Mouse (Mus musculus) ES-E14 (cell line): ENCODE measurements around the gene Slc24a2. TPM values are rescaled to one million over a fixed set of nuclear protein-coding genes. Genes with fewer than 3 reads are reported as not detected.

Experiments used
- DNase-seq: peaks from one replicate; pipeline ENCODE4 v3.0.0-alpha.2; 2013; ENCODE audit warnings: low read depth, low spot score
- H3K27ac ChIP-seq: 2 replicates; pipeline ENCODE4 v1.5.1; 2012; ENCODE audit warnings: low read depth, mild to moderate bottlenecking, low read length, moderate library complexity, mixed read lengths; ENCODE audit not compliant: poor library complexity, insufficient read depth, severe bottlenecking
- H3K36me3 ChIP-seq: 2 replicates; pipeline ENCODE4 v1.6.1; 2012; ENCODE audit warnings: mild to moderate bottlenecking, low read length, moderate library complexity, mixed read lengths; ENCODE audit not compliant: control insufficient read depth, poor library complexity, insufficient read depth, severe bottlenecking
- H3K4me1 ChIP-seq, 2 experiments: fragments of 150-350 bp in 1 of 2; sonication (generic) in 1 of 2; 2 replicates each; pipeline ENCODE4 v1.6.1; 2012; ENCODE audit warnings: low read length in 2 of 2, mild to moderate bottlenecking in 1 of 2, mixed read lengths in 1 of 2; ENCODE audit not compliant: control insufficient read depth in 2 of 2, insufficient read depth in 2 of 2, poor library complexity in 1 of 2
- H3K4me3 ChIP-seq, 2 experiments: fragments of 150-350 bp in 1 of 2; sonication (generic) in 1 of 2; 2 replicates each; pipeline ENCODE4 v1.5.1; 2012; ENCODE audit warnings: low read length in 2 of 2, low read depth in 1 of 2, mild to moderate bottlenecking in 1 of 2, mixed read lengths in 1 of 2; ENCODE audit not compliant: insufficient read depth in 1 of 2, poor library complexity in 1 of 2, severe bottlenecking in 1 of 2
- H3K9ac ChIP-seq: 2 replicates; pipeline ENCODE4 v1.6.1; 2012; ENCODE audit warnings: low read depth, mild to moderate bottlenecking, low read length, mixed read lengths; ENCODE audit not compliant: poor library complexity, insufficient read depth, severe bottlenecking
- H3K9me3 ChIP-seq: fragments of 150-350 bp; sonication (generic); 2 replicates; pipeline ENCODE4 v1.6.1; 2012; ENCODE audit warnings: low read depth, mild to moderate bottlenecking, low read length; ENCODE audit not compliant: control insufficient read depth, insufficient read depth
- CHD2 ChIP-seq: IDR thresholded peaks from 2 replicates; pipeline ENCODE4 v1.6.1; 2014; ENCODE audit warnings: mild to moderate bottlenecking, low read depth, low read length, inconsistent platforms
- HCFC1 ChIP-seq: IDR thresholded peaks from 2 replicates; pipeline ENCODE4 v1.6.1; 2012; ENCODE audit warnings: low read length, inconsistent platforms, borderline replicate concordance; ENCODE audit not compliant: insufficient read depth
- MAFK ChIP-seq: IDR thresholded peaks from 2 replicates; pipeline ENCODE4 v1.6.1; 2014; ENCODE audit warnings: mild to moderate bottlenecking, low read depth, low read length, inconsistent platforms; ENCODE audit not compliant: insufficient read depth
- ZC3H11A ChIP-seq: IDR thresholded peaks from 2 replicates; pipeline ENCODE4 v1.6.1; 2012; ENCODE audit warnings: low read depth, mild to moderate bottlenecking, inconsistent platforms, low read length, borderline replicate concordance
- ZNF384 ChIP-seq: IDR thresholded peaks from 2 replicates; pipeline ENCODE4 v1.6.1; 2012; ENCODE audit warnings: low read depth, low read length, inconsistent platforms
- in situ Hi-C, 2 experiments: fragments of 600-800 bp; cut with MboI; formaldehyde crosslinking; loops; one replicate each; pipeline ENCODE4 v1.15.1; 2025; ENCODE audit warnings: low sequenced_read_pairs in 2 of 2, inconsistent platforms in 1 of 2; ENCODE audit not compliant: unreplicated experiment in 2 of 2
- total RNA-seq: library from RNA; depleted of rRNA; stranded (reverse); fragments of 300-350 nt; gene quantifications from 2 replicates; pipeline ENCODE4 v1.2.3, GENCODE M21; 2012; rRNA removed

Slc24a2 gene
- total RNA-seq = 0.13 and 0.32 TPM in 2 replicates

- H3K27ac ChIP-seq = no peak within 1 kb of the TSS
- H3K4me3 ChIP-seq = peak within 1 kb of the TSS; percentile 71 to 73
- no peaks in the 10 kb centered on the region for H3K36me3 ChIP-seq
- H3K9ac ChIP-seq = peak within 1 kb of the TSS; percentile 27
- peak; percentile 24 for DNase-seq
- H3K4me1 ChIP-seq = no peaks in the 10 kb centered on the region
- no peaks in the 10 kb centered on the region for H3K9me3 ChIP-seq
- TF ChIP-seq MAFK = no peak
- TF ChIP-seq CHD2 = no peak
- TF ChIP-seq ZC3H11A = no peak
- TF ChIP-seq ZNF384 = no peak
- TF ChIP-seq HCFC1 = no peak
- in situ Hi-C loops = no loop called here
Measured at GRCm38 (mm10) chr4:87229960-87230551, at the start of gene Slc24a2. TSS of gene Slc24a2 (minus strand) at chr4:87230477.

GRCm38 (mm10) chr4:87274825-87275224, 44.5 kb upstream of the Slc24a2 start:
- no peaks in the 10 kb centered on the region for H3K4me1 ChIP-seq
- TF ChIP-seq CHD2 (no peak), ZC3H11A (no peak), HCFC1 (no peak), ZNF384 (no peak), MAFK (no peak)
- H3K27ac ChIP-seq = no peak overlapping the region
- no peak overlapping the region for H3K9ac ChIP-seq
- in situ Hi-C loops = no loop called here
- H3K9me3 ChIP-seq = no peaks in the 10 kb centered on the region
- no peaks in the 10 kb centered on the region for H3K36me3 ChIP-seq
- H3K4me3 ChIP-seq = no peak overlapping the region
- DNase-seq = no peak

- in situ Hi-C loops = no loop called here
- no peak overlapping the region for H3K9ac ChIP-seq
- DNase-seq = no peak
- no peaks in the 10 kb centered on the region for H3K4me1 ChIP-seq
- no peak overlapping the region for H3K4me3 ChIP-seq
- no peaks in the 10 kb centered on the region for H3K36me3 ChIP-seq
- TF ChIP-seq ZNF384 (no peak), HCFC1 (no peak), ZC3H11A (no peak), CHD2 (no peak), MAFK (no peak)
- no peaks in the 10 kb centered on the region for H3K9me3 ChIP-seq
- H3K27ac ChIP-seq = no peak overlapping the region
Measured at GRCm38 (mm10) chr4:87274276-87274675, 44.0 kb upstream of the Slc24a2 start.

- H3K36me3 ChIP-seq = no peaks in the 10 kb centered on the region
- in situ Hi-C loops = no loop called here
- H3K9ac ChIP-seq = no peak overlapping the region
- DNase-seq = no peak
- no peaks in the 10 kb centered on the region for H3K9me3 ChIP-seq
- H3K4me1 ChIP-seq = no peaks in the 10 kb centered on the region
- no peak overlapping the region for H3K4me3 ChIP-seq
- H3K27ac ChIP-seq = no peak overlapping the region
- no peak for TF ChIP-seq ZC3H11A
- no peak for TF ChIP-seq MAFK
Measured at GRCm38 (mm10) chr4:87273476-87273875, 43.2 kb upstream of the Slc24a2 start.
